Mouse (Mus musculus) spleen, adult 18-20 months (tissue): ENCODE measurements at regions not wholly inside any gene's neighbourhood (a gene's known extent, or its start where the extent isn't known, plus 50 kb on each side); places are given as distances from the start of the nearest gene placed in this dataset.

Experiments used
- DNase-seq, 2 experiments: peaks; one replicate each; pipeline ENCODE4 v3.0.0; 2022; ENCODE audit warnings: mixed read lengths in 2 of 2

DNA sequence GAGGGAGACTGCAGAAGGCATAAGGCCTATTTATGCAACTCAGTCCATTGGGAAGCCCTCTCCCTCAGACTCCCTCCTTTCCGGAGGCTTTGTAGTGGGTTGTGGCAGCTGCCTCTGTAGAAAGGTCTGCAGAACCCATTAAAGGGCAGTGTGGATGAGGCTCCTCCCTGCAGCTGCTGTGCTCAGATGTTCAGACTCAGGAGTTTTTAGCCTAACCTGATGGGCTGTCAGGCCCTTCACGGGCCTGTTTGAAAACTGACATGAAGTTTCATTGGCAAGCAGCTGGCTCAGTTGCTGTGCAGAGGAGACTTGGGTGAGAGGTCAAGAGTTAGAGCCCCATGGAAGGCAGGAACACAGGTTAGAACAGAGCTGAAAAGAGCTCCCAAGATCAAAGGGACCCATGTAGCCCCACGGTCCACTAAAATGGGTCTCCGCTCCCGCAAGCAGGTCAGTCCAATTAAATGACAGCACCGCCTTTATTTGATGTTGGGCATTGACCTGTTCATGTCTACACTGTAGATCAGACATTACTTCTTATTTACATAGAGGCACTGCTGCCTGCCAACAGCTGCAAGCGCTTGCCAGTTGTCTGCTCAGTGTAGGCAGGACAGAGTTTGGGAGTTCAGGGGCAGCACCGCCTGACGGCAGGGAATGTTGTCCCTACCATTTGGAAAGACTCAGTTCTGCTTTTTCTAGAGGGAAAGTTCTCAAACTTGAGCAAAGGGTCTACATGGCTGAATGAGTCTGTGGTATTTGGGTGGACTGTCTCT is 53.8 kb upstream of the Usp46 start:
- no peak for DNase-seq

- DNase-seq, result peak; percentile 52 to 70
Observed at GRCm38 (mm10) chr5:74126015-74126896, 58.0 kb upstream of the Usp46 start.

DNA sequence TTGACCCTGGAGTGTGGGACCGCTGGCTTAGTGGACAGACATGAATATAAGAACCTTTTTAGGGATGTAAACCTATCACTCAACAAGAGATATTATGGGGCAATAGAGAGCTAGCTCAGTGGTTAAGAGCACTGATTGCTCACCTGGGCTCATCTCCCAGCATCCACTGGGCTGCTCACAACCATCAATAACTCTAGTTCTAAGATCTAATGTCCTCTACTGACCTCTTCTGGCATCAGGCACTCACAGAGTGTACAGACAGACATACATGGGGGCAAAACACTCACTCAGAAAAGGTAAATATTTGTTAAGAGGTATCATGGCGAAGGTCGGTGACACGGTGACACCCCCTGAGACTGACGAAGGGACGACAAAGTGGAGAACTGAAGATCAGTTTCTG is 59.3 kb upstream of the Usp46 start:
- no peak for DNase-seq

DNA sequence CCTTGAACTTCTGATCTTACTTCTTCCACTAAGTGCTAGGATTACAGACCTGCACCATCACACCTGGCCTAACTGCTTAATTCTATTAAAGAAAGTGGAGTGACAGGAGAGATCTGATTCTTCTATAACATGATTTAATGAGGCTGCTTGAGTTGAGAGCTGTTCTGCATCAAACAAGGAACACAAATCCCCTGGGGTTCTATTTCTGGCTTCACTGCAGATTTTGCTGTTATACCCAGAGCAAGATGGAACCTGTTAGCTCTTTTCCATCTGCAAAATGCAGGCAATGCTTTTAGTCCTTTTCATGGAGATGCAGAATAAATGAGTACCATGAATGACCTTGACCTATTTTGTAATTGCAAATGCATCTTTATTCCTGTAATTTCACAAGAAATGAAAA is 61.4 kb upstream of the Usp46 start:
- no peak for DNase-seq

- DNase-seq, result no peak
Observed at GRCm38 (mm10) chr5:74132671-74133070, 62.4 kb upstream of the Rasl11b start.

DNA sequence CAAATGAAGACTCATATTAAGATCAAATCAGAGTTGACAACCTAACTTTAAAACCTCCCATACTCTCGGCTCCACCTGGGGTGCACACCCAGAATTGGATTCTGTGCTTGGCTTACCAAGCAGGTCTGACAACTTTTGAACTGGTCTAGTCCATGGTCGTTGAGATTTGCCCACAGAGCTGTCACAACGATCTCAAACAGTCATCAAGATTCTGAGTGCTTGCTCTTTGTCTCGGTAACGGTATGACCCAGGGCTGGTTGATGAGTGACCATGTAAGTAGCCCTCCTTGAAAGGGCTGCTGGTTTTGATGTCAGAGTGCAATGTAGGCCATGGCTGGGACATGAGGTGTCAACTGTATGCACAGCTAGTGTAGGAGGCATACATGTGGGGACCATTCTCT is 58.7 kb upstream of the Rasl11b start:
- DNase-seq, result no peak

DNA sequence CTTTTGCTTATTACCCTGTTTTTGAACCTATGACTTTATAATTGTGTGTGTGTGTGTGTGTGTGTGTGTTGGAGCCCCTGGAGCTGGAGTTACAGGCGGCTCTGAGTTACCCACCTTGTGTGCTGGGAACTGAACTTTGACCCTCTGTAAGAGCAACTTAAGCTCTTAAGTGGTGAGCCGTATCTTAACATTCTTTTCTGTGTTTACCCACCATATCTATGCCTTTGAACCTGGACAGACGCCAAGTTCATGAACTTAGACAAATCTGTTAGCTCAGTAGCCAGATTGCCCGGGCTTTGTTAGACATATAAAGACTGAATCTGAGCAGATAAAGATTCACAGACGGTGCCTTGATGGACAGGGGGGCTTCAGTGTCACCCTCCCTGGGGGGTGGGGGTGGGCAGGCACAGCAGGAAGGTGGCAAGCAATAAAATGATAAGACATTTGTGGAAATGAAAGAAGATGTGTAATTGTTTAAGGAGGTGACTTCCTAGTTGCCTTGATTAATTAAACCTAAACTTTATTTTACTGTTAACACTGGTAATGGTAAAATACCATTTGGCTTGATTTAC is 58.1 kb upstream of the Rasl11b start:
- DNase-seq, result no peak

DNA sequence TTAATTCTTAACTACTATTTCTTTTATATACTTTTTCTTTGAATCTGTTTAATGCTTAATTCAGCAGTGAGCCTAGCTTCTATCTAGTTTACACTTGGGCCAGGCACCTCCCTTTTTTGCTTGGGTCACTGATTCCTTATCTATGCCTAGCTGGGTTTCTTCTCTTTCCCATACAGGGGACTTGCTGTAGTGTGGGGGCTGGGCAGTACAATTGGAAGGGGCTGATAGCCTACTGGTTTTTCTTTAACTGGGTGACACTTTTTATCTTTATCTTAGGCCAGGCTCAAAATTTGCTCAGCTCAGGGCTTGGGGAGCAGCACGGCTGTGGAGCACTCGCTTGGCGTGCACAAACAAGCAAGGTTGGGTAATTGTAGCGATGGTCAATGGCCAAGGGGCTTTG is 51.1 kb upstream of the Rasl11b start:
- no peak for DNase-seq

- no peak for DNase-seq
Observed at GRCm38 (mm10) chr5:74144765-74145164, 50.3 kb upstream of the Rasl11b start.
